Mouse (Mus musculus) layer of hippocampus, postnatal 25 days (tissue): Measurements from ENCODE around the gene Tjp3. TPM values are rescaled to one million over a fixed set of nuclear protein-coding genes. Genes with fewer than 3 reads are reported as not detected.

Experiments
- DNase-seq, 2 experiments: peaks; one replicate each; pipeline ENCODE4 v3.0.0; 2022; ENCODE audit warnings: mixed read lengths in 2 of 2, low spot score in 1 of 2; ENCODE audit errors: extremely low spot score in 1 of 2
- total RNA-seq, 2 experiments: library from RNA; stranded (reverse); gene quantifications; 2 replicates each; pipeline ENCODE4 v1.2.3; 2021

Tjp3 gene
- total RNA-seq, 2 experiments from 2014 or later = 0.86 to 1.2 TPM

DNA sequence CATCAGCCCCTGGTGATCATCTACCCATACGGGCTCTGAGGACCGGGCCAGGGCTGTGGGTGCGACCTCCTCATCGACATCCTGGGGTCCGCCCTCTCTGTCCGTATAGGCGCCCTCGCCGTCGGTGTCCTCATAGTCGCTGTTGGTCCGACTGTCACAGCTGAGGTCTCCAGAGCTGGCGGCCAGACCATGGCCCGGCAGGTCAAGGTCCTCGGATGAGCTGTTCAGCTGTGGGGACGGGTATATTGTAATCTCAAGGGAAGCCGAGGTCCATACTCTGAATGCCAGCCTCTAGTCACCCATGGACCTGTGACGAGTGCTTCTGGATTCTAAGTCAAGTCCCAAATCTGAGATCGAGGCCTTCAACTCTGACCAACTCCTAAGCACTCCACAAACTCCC, 17.5 kb downstream of the Tjp3 start:
- no peak for DNase-seq

- DNase-seq = no peak
Observed at GRCm38 (mm10) chr10:81272356-81272755, 19.0 kb downstream of the Tjp3 start.

GRCm38 (mm10) chr10:81268643-81269412, 22.6 kb downstream of the Tjp3 start:
- no peak for DNase-seq

- peak in 1 of 2 experiments; percentile 66 for DNase-seq
Observed at GRCm38 (mm10) chr10:81268056-81268455, 23.3 kb downstream of the Tjp3 start.

DNA sequence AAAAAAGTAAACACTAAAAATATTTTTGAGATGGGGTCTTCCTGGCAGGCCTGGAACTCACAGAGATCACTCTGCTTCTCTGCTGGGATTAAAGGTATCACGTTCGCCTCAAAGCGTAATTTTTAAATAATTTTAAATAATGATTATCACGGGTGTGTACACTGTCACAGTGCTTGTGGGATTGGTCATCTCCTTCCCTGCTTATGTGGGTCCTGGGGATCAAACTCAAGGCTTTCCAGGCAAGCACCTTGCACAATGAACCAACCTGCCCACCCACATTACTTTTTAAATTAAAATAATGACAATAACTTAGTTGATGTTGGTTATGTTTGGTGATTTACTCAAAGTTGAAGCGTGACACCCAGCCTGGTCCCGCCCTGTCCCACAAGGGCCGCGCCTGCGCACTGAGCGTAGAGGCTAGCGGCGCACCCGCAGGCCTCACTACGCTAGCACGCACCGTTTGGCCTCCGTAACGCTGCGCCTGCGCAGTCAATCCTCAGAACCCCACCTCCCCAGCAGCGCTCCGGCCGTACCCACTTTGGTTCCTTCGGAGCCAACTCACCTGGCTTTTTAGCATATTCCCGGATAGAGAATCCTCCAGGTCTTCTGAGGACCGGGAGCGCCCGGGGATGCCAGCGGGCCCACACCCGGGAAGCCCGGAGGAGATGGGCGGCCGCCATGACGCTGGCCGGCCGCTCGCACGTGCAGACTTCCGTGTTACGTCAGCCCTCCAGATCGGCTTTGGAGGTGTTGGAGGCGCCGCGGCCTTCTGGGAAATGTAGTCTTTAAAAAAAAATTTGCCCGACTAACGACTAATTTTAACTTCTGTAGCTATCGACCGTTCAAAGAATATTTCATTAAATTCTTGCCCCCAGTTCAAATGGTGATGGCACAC, 24.9 kb downstream of the Tjp3 start, which contains the start of the genes Mrpl54 and Apba3:
Gene Mrpl54, minus strand, starts transcription at position 724 of the 895 bp plus-strand sequence.
Gene Apba3, plus strand, starts transcription at position 750 of the 895 bp plus-strand sequence.
- peak; percentile 91 to 97 for DNase-seq

DNA sequence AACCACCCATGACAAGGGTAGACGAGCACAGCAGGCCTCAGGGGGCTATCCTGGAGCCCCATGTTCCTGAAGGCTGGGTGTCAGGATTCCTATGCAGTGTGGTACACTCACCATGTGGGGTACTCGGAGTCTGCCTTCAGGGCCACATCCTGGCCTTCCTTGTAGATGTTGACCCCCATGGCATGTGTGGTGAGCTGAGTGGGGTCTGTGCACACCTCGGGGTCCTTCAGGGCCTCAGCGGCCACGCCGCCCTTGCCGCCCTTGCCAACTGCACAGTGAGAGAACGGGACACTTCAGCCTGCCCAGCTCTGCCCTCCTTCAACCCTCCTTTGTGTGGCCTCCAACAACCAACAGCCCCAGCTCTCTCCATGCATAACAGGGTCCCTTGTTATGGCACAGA, 25.8 kb downstream of the Tjp3 start:
- no peak for DNase-seq

DNA sequence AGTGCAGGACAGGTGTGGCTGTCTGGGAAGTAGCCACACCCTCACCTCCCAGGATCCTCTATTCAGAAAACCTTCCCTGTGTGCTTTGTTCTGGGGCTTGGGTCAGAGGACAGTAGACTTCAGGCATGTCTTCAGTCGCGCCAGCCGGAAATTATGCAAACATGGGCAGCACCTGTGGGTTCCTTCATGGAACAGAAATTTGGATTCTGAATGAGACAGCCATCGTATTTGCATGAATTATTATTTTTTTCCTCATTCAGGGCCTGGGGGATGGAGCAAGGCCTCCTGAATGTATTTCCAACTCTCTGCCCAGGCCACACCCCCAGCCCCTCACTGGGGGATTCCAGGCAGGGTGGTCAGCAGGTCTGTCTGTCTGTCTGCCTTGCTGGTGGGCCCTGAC, 30.4 kb downstream of the Tjp3 start:
- DNase-seq = no peak

DNA sequence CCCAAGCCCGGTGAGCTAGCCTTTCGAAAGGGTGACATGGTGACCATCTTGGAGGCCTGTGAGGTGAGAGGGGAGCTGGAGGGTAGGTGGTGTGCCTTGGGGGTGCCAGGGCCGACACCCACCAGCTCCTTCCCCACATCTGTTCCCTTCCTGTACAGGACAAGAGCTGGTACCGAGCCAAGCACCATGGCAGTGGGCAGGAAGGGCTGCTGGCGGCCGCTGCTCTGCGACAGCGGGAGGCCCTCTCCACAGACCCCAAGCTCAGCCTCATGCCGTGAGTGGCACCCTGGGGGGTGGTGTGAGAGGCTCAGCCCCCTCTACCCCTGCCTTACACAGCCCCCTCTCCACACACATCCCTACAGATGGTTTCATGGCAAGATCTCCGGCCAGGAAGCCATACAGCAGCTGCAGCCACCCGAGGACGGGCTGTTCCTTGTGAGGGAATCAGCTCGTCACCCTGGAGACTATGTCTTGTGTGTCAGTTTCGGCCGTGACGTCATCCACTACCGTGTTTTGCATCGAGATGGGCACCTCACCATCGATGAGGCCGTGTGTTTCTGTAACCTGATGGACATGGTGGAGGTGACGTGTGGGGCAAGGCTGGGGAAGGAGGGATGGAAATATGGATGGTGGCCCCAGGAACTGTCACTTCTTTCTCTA, 32.0 kb downstream of the Tjp3 start:
- no peak for DNase-seq

GRCm38 (mm10) chr10:81257158-81258039, 34.0 kb downstream of the Tjp3 start:
- peak in 1 of 2 experiments; percentile 56 for DNase-seq

GRCm38 (mm10) chr10:81254886-81255285, 36.5 kb downstream of the Tjp3 start:
- no peak for DNase-seq

DNA sequence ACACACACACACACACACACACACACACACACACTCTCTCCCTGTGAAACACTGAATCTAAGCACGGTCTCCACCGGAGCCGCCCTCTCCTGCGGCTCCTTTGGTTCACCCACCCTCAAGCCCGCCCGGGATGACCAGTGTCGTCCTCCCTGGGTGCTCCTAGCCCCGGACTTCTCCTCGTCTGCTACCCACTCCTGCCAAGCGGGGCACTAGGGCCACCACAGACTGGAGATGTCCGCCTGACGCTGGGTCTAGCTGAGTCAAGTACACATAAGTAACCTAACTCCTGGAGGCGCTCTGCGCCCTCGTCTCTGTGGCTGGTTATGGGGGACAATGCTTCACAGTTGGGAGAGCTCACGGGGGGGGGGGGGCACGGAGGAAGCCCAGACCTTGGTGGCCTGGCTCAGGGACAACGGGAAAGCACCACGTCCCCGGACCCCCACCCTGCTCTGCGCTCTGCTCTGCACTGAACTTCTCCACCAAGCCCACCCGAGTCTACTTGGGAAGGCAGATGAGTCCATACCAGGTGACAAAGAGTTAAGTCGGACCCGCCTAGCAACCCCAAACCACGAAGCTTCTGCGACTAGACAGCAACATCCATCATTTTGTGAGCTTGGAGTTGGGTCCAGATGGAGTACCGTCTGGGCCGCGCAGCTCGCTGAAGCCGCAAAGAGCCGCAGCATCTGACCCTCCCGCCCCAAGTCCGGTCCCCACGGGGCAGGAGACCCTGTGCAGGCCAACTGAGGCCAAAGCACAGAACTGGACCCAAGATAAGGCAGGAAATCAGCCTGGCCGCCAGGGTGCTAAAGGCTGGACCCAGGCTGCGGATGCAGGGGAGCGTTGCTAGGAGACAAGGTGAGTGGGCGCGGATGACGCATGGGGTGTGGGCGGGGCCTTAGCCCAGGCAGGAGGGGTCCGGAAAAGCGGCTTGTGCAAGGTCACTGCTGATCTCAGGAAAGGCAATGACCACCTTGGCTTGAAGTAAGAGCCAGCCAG, 38.7 kb downstream of the Tjp3 start, which contains the start of gene Matk:
Gene Matk, plus strand, starts transcription at position 512 of the 996 bp plus-strand sequence.
- DNase-seq = peak; percentile 78 to 84

- DNase-seq = no peak
Observed at GRCm38 (mm10) chr10:81249442-81249841, 41.9 kb downstream of the Tjp3 start.

DNA sequence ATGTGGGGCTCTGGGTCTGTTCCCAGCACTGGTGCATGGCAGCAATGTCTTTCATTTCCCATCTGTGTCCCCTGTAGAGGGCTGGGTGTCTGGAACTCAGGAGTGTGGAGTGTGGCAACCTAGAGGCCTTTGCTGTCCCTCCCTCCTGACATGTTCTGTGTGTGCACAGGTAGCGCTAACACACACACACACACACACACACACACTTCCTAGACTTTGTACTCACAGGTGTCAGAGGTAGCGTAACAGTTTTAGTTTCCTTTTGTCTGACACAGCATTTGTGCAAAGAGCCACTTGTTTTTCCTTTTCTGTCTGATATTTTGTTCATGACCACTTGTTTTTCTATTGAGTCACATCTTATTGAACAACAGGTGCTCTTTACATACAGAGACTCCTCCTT, 43.6 kb downstream of the Tjp3 start:
- no peak for DNase-seq

DNA sequence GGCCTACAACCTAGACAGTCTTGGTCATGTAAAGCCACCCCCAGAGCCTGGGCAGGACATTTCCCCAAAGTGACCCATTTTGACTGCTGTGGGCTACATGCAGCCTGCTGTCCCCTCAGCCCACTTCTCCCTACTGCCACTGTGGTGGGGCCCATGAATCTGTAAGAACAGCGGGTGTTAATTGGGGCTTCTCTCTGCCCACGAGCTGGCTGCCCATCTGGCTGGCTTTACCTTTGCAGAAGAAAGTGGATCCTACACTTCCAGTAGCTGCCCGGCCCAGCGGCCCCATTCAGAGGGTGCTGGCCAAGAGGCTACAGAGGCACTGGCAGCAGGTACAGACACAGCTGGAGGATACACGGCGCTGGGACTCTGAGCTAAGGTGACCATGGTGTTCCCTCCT, 46.2 kb downstream of the Tjp3 start:
- no peak for DNase-seq

DNA sequence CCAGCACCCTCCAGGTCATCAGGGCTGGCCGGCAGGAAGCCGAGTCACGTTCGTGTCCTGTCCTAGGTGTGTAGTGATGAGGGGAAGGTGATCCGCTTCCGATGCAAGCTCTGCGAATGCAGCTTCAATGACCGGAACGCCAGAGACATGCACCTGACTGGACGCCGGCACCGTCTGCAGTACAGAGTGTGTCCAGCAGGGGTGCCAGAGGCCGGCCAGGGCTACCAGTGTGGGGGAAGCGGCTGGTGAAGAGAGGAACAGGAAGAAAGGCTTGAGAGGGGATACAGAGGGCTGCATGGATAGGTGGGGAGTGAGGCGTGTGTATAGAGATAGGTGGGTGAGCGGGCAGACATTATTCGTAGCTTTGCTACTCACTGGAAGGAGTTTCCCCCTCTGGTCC, 46.8 kb downstream of the Tjp3 start:
- DNase-seq = peak; percentile 75 to 91

- DNase-seq = no peak
Observed at GRCm38 (mm10) chr10:81244146-81244545, 47.2 kb downstream of the Tjp3 start.

DNA sequence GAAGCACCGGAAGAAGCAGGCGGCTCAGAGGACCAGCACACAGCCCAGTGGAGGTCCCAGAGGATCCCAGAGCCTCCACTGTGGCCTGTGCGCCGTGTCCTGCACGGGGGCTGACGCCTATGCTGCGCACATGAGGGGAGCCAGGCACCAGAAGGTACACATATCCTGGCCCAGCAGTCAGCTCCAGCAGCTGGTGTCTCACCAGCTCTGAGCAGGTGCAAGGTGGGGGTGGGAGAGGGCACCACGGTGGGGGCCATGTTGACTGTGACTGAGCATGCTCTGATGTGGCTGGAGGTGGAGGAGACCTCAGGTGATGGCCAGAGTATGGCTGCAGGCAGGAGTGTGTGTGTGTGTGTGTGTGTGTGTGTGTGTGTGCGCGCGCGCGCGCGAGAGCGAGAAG, 49.4 kb downstream of the Tjp3 start:
- DNase-seq = peak in 1 of 2 experiments; percentile 5

GRCm38 (mm10) chr10:81240876-81241275, 50.5 kb downstream of the Tjp3 start:
- DNase-seq = peak in 1 of 2 experiments; percentile 84
